Mouse (Mus musculus): ENCODE measurements around the gene C530025M09Rik. TPM values are rescaled to one million over a fixed set of nuclear protein-coding genes. Genes with fewer than 3 reads are reported as not detected.

C530025M09Rik gene
- polyA plus RNA-seq, 1 experiment from 2014 or later, result 0.27 TPM

Other genes starting within 250 kb of the C530025M09Rik start
- gene Syndig1, start 2.0 kb downstream of the C530025M09Rik start, polyA plus RNA-seq (2016; fragmentation: Nextera tagmentation; extraction: Ambion mirVana), result 3.0 and 4.6 TPM in 2 replicates